Mouse (Mus musculus): ENCODE measurements at regions not wholly inside any gene's neighbourhood (a gene's known extent, or its start where the extent isn't known, plus 50 kb on each side); places are given as distances from the start of the nearest gene placed in this dataset.

DNA sequence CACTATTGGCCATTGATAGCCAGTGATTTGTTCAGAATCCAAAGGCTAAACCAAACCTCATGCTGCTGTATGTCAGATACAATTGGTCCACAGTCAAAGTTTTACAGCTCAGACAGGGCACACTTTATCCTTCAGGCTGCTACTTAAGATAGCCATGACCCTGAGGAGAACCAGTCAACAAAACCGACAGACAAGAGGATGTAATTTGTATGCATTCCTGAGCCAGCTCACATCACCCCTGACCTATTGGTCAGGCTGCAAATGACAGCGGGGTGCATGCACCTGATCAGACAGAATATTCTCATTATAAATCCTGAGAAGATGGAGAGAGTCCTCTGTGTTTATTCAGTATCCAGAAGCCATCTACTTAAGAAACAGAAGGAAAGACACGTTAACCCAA lies 315.5 kb upstream of the Pou3f2 start:
- TF ChIP-seq CTCF (conservative IDR thresholded peaks at IDR 0.05; ENCODE audit: low read length) (no peak), POU5F1 (IDR thresholded peaks at IDR 0.05; ENCODE audit: borderline replicate concordance, low read length) (no peak), NANOG (IDR thresholded peaks at IDR 0.05; ENCODE audit: borderline replicate concordance, low read length) (no peak)
